Mouse (Mus musculus) forebrain, embryonic 12.5 days (tissue): ENCODE measurements around the gene Shroom3. TPM values are rescaled to one million over a fixed set of nuclear protein-coding genes. Genes with fewer than 3 reads are reported as not detected.
"Not testable (repeated sequence)": the region's sequence is repeated elsewhere in the genome, so short reads cannot be mapped to it uniquely, and the experiment has no call there.

Source experiments
- ATAC-seq: fragments of 200-750 bp; cut with Nextera tagmentation; 2 replicates; pipeline ENCODE4 v1.8.0; 2017; ENCODE audit warnings: moderate TSS enrichment; ENCODE audit not compliant: low FRiP score
- H3K27ac ChIP-seq: fragments of 300-500 bp; sonication (generic); 2 replicates; pipeline ENCODE4 v1.5.1; 2016; ENCODE audit warnings: mild to moderate bottlenecking
- H3K27me3 ChIP-seq: fragments of 300-500 bp; sonication (generic); 2 replicates; pipeline ENCODE4 v1.6.1; 2016; ENCODE audit warnings: mild to moderate bottlenecking
- H3K36me3 ChIP-seq: fragments of 300-500 bp; sonication (generic); replicated peaks from 2 replicates; pipeline ENCODE4 v1.6.1; 2016; ENCODE audit warnings: mild to moderate bottlenecking
- H3K4me1 ChIP-seq: fragments of 300-500 bp; sonication (generic); 2 replicates; pipeline ENCODE4 v1.6.1; 2016
- H3K4me2 ChIP-seq: fragments of 300-500 bp; sonication (generic); 2 replicates; pipeline ENCODE4 v1.6.1; 2016; ENCODE audit warnings: mild to moderate bottlenecking, moderate library complexity
- H3K4me3 ChIP-seq: fragments of 300-500 bp; sonication (generic); replicated peaks from 2 replicates; pipeline ENCODE4 v1.5.1; 2016; ENCODE audit warnings: mild to moderate bottlenecking
- H3K9ac ChIP-seq: fragments of 300-500 bp; sonication (generic); 2 replicates; pipeline ENCODE4 v1.6.1; 2016; ENCODE audit warnings: mild to moderate bottlenecking
- H3K9me3 ChIP-seq: fragments of 300-500 bp; sonication (generic); 2 replicates; pipeline ENCODE4 v1.6.1; 2016
- WGBS: fragments of 180-500 bp; shearing (Covaris S2); methylation state at CpG from one replicate; pipeline ENCODE4 v1.1.7; 2016; 5-methylcytosine and 5-hydroxymethylcytosine counted together
- polyA plus RNA-seq: library from polyadenylated mRNA; unstranded; fragments of >200 nt; fragmentation: Nextera tagmentation; extraction: Ambion mirVana; gene quantifications from 2 replicates; pipeline ENCODE4 v1.2.1, GENCODE M21; 2016

The Shroom3 gene
- polyA plus RNA-seq, 1 experiment from 2014 or later = 6.6 TPM

DNA sequence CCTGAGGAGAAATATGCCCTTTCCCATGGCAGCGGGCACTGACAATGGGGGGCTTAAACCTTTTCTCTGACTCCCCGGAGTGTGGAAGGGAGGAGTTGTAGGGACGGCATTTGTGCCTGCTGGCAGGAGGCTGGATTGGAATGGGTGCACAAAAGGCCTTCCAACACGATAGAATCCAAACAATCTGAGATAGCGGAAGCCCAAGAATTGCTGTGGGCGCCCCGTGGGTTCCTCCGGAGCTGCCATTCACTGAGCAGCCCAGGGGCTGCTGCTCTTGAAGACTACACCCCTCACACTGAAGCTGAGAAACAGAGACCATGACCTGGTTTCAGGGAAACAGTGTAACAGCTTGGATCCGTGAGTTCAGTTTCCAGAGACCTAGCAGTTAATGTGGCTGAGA is 235.6 kb downstream of the Shroom3 start:
- ATAC-seq = no peak
- no peaks in the 10 kb centered on the region for H3K9me3 ChIP-seq
- no peak overlapping the region for H3K9ac ChIP-seq
- H3K4me3 ChIP-seq = no peak overlapping the region
- no peaks in the 10 kb centered on the region for H3K27me3 ChIP-seq
- H3K27ac ChIP-seq = peak overlapping the region; percentile 11; the same call in 1 of the 2 replicates
- H3K4me1 ChIP-seq = peaks cover 36% of the 10 kb centered on the region
- whole genome bisulfite sequencing = 12% methylated on average over 9 of the region's 9 CpGs
- H3K4me2 ChIP-seq = peak overlapping the region; percentile 19; the same call in 1 of the 2 replicates
- H3K36me3 ChIP-seq = peaks cover 18% of the 10 kb centered on the region

- Histone ChIP-seq H3K4me2 (no peak overlapping the region), H3K4me3 (no peak overlapping the region), H3K27me3 (no peaks in the 10 kb centered on the region), H3K9me3 (no peaks in the 10 kb centered on the region), H3K36me3 (peaks cover 18% of the 10 kb centered on the region), H3K27ac (peak overlapping the region; percentile 43; the same call in 1 of the 2 replicates), H3K9ac (no peak overlapping the region), H3K4me1 (peaks cover 38% of the 10 kb centered on the region)
- 43% methylated on average over 14 of the region's 14 CpGs for WGBS
- no peak for ATAC-seq
Observed at GRCm38 (mm10) chr5:92919390-92919789, 236.2 kb downstream of the Shroom3 start.

- ATAC-seq = no peak
- H3K27ac ChIP-seq = no peak overlapping the region
- no peaks in the 10 kb centered on the region for H3K27me3 ChIP-seq
- no peaks in the 10 kb centered on the region for H3K9me3 ChIP-seq
- peaks cover 34% of the 10 kb centered on the region for H3K4me1 ChIP-seq
- no peak overlapping the region for H3K4me3 ChIP-seq
- no peak overlapping the region for H3K4me2 ChIP-seq
- WGBS = 93% methylated on average over 8 of the region's 8 CpGs
- H3K9ac ChIP-seq = no peak overlapping the region
- peaks cover 18% of the 10 kb centered on the region for H3K36me3 ChIP-seq
Observed at GRCm38 (mm10) chr5:92920984-92921383, 237.7 kb downstream of the Shroom3 start.

GRCm38 (mm10) chr5:92921728-92922127 is 238.5 kb downstream of the Shroom3 start:
- Histone ChIP-seq H3K9me3 (no peaks in the 10 kb centered on the region), H3K27ac (no peak overlapping the region), H3K36me3 (peaks cover 18% of the 10 kb centered on the region), H3K4me2 (no peak overlapping the region), H3K9ac (no peak overlapping the region), H3K4me3 (no peak overlapping the region), H3K27me3 (no peaks in the 10 kb centered on the region), H3K4me1 (peaks cover 30% of the 10 kb centered on the region)
- no peak for ATAC-seq
- WGBS = 84% methylated on average over 8 of the region's 8 CpGs

- H3K9ac ChIP-seq, ATAC-seq, H3K27me3 ChIP-seq, H3K4me3 ChIP-seq, H3K27ac ChIP-seq, H3K4me2 ChIP-seq, H3K9me3 ChIP-seq: not testable (repeated sequence)
- 91% methylated on average over 5 of the region's 5 CpGs for WGBS
- Histone ChIP-seq H3K36me3 (peaks cover 25% of the 10 kb centered on the region), H3K4me1 (peaks cover 27% of the 10 kb centered on the region)
Observed at GRCm38 (mm10) chr5:92922981-92923380, 239.7 kb downstream of the Shroom3 start.

DNA sequence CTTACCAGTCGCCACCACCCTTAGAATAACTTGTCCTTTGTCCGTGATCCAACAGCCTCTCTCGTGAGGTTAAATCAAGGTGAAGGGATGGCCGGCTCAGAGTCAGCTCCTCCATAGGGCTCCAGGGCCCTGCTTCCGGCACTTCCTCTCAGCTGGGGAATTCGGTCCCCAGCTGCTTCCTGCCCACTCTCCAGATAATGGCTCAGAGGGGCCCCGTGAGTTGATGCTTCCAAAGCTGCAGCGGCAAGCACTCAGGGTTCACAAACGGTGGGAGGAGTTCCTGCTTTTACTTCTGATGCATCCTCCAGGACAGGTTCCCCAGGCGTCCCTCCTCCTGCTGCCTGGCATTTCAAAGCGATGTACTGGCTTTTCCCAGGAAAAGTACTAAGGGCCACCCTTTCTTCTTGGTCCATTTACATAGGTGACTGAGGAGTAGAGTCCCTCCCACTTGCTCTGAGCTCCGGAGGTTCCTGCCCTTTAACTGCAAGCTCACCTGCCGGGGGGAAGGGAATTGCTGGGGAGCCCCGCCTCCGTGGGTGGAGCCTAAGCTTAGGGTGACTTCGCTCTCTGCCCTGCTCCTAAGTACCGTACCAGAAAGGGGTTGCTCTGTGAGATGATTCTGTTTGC is 241.7 kb downstream of the Shroom3 start:
- H3K27ac ChIP-seq = 0 out of 2 replicates have a peak overlapping the region, but pooled peaks have one; percentile 3
- WGBS = 11% methylated on average over 17 of the region's 17 CpGs
- H3K4me3 ChIP-seq = peak overlapping the region; percentile 5; the same call in 1 of the 2 replicates
- no peak overlapping the region for H3K9ac ChIP-seq
- H3K27me3 ChIP-seq = no peaks in the 10 kb centered on the region
- H3K4me1 ChIP-seq = peaks cover 11% of the 10 kb centered on the region
- H3K9me3 ChIP-seq = no peaks in the 10 kb centered on the region
- H3K36me3 ChIP-seq = peaks cover 23% of the 10 kb centered on the region
- peak; percentile 49; the same call in 1 of the 2 replicates for ATAC-seq
- H3K4me2 ChIP-seq = peak overlapping the region; percentile 29

- Histone ChIP-seq H3K4me2 (no peak overlapping the region), H3K27ac (no peak overlapping the region), H3K27me3 (no peaks in the 10 kb centered on the region), H3K9ac (no peak overlapping the region), H3K36me3 (peaks cover 7% of the 10 kb centered on the region; the same call in 1 of the 2 replicates), H3K4me3 (no peak overlapping the region), H3K9me3 (no peaks in the 10 kb centered on the region), H3K4me1 (peaks cover 27% of the 10 kb centered on the region)
- 91% methylated on average over 10 of the region's 10 CpGs for WGBS
- ATAC-seq = no peak
Observed at GRCm38 (mm10) chr5:92927667-92928066, 244.4 kb downstream of the Shroom3 start.

- 80% methylated on average over 6 of the region's 6 CpGs for WGBS
- Histone ChIP-seq H3K4me3 (no peak overlapping the region), H3K27ac (no peak overlapping the region), H3K36me3 (peaks cover 14% of the 10 kb centered on the region), H3K9me3 (no peaks in the 10 kb centered on the region), H3K4me1 (peaks cover 19% of the 10 kb centered on the region), H3K27me3 (no peaks in the 10 kb centered on the region), H3K4me2 (no peak overlapping the region), H3K9ac (no peak overlapping the region)
- ATAC-seq = no peak
Observed at GRCm38 (mm10) chr5:92930557-92930956, 247.3 kb downstream of the Shroom3 start.

- Histone ChIP-seq H3K27ac (no peak overlapping the region), H3K36me3 (peaks cover 15% of the 10 kb centered on the region), H3K4me2 (no peak overlapping the region), H3K4me3 (no peak overlapping the region), H3K9ac (no peak overlapping the region), H3K9me3 (no peaks in the 10 kb centered on the region), H3K4me1 (peaks cover 19% of the 10 kb centered on the region; the same call in 1 of the 2 replicates), H3K27me3 (no peaks in the 10 kb centered on the region)
- no peak for ATAC-seq
- WGBS = 79% methylated on average over 16 of the region's 16 CpGs
Observed at GRCm38 (mm10) chr5:92931298-92931697, 248.1 kb downstream of the Shroom3 start.

GRCm38 (mm10) chr5:92933010-92933409 is 249.8 kb downstream of the Shroom3 start:
- ATAC-seq = no peak
- H3K36me3 ChIP-seq = peaks cover 13% of the 10 kb centered on the region
- H3K9ac ChIP-seq = no peak overlapping the region
- no peak overlapping the region for H3K27ac ChIP-seq
- H3K4me2 ChIP-seq = no peak overlapping the region
- peaks cover 19% of the 10 kb centered on the region; the same call in 1 of the 2 replicates for H3K4me1 ChIP-seq
- 83% methylated on average over 10 of the region's 10 CpGs for WGBS
- no peaks in the 10 kb centered on the region for H3K9me3 ChIP-seq
- no peaks in the 10 kb centered on the region for H3K27me3 ChIP-seq
- no peak overlapping the region for H3K4me3 ChIP-seq

- WGBS = 87% methylated on average over 7 of the region's 7 CpGs
- H3K27me3 ChIP-seq = no peaks in the 10 kb centered on the region
- ATAC-seq = no peak
- H3K27ac ChIP-seq = no peak overlapping the region
- H3K4me2 ChIP-seq = no peak overlapping the region
- peaks cover 19% of the 10 kb centered on the region; the same call in 1 of the 2 replicates for H3K4me1 ChIP-seq
- H3K9me3 ChIP-seq = no peaks in the 10 kb centered on the region
- H3K4me3 ChIP-seq = no peak overlapping the region
- no peak overlapping the region for H3K9ac ChIP-seq
- peaks cover 13% of the 10 kb centered on the region for H3K36me3 ChIP-seq
Observed at GRCm38 (mm10) chr5:92933599-92934217, 250.5 kb downstream of the Shroom3 start.

DNA sequence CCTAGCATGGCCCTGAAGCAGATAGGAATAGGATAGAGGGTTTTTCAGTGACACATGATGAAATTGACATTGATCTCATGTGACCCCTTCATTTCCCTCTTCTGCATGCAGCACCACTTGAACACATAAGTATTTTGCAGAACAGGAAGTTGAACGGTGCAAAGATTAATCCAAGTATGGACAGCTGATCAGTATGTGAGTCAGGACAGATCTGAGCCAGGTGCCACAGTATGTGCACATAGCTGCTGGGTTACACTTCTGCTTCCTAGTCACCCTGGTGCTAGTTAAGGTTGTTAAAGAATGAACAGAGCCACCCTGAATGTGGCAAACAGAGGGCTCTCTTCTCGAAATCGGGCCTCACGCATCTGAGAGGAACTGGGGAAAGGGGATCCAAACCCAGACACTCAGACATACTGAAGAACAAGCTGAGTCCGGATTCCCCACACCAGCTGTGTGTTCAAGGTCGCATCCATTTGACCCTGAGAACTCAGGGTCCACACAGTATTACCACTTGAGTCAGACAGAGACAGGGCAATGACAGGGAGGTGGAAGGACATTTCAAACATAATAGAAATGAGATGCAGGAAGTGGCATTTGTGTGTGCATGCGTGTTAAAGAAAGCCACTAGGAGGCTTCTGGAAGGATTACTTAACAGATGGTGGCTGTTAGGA is 251.2 kb downstream of the Shroom3 start:
- no peak overlapping the region for H3K9ac ChIP-seq
- H3K4me2 ChIP-seq = no peak overlapping the region
- H3K27ac ChIP-seq = no peak overlapping the region
- no peak for ATAC-seq
- peaks cover 19% of the 10 kb centered on the region; the same call in 1 of the 2 replicates for H3K4me1 ChIP-seq
- H3K9me3 ChIP-seq = no peaks in the 10 kb centered on the region
- H3K36me3 ChIP-seq = peaks cover 13% of the 10 kb centered on the region
- H3K27me3 ChIP-seq = no peaks in the 10 kb centered on the region
- H3K4me3 ChIP-seq = no peak overlapping the region
- WGBS = 85% methylated on average over 7 of the region's 7 CpGs
